Mouse (Mus musculus) ES-E14 (cell line): ENCODE results near the gene Itga10. TPM values are rescaled to one million over a fixed set of nuclear protein-coding genes. Genes with fewer than 3 reads are reported as not detected.
"Not testable (repeated sequence)": the region's sequence is repeated elsewhere in the genome, so short reads cannot be mapped to it uniquely, and the experiment has no call there.

Experiments
- DNase-seq: peaks from one replicate; pipeline ENCODE4 v3.0.0-alpha.2; 2013; ENCODE audit warnings: low read depth, low spot score
- H3K27ac ChIP-seq: 2 replicates; pipeline ENCODE4 v1.5.1; 2012; ENCODE audit warnings: low read depth, mild to moderate bottlenecking, low read length, moderate library complexity, mixed read lengths; ENCODE audit not compliant: poor library complexity, insufficient read depth, severe bottlenecking
- H3K36me3 ChIP-seq: 2 replicates; pipeline ENCODE4 v1.6.1; 2012; ENCODE audit warnings: mild to moderate bottlenecking, low read length, moderate library complexity, mixed read lengths; ENCODE audit not compliant: control insufficient read depth, poor library complexity, insufficient read depth, severe bottlenecking
- H3K4me1 ChIP-seq, 2 experiments: fragments of 150-350 bp in 1 of 2; sonication (generic) in 1 of 2; 2 replicates each; pipeline ENCODE4 v1.6.1; 2012; ENCODE audit warnings: low read length in 2 of 2, mild to moderate bottlenecking in 1 of 2, mixed read lengths in 1 of 2; ENCODE audit not compliant: control insufficient read depth in 2 of 2, insufficient read depth in 2 of 2, poor library complexity in 1 of 2
- H3K4me3 ChIP-seq, 2 experiments: fragments of 150-350 bp in 1 of 2; sonication (generic) in 1 of 2; 2 replicates each; pipeline ENCODE4 v1.5.1; 2012; ENCODE audit warnings: low read length in 2 of 2, low read depth in 1 of 2, mild to moderate bottlenecking in 1 of 2, mixed read lengths in 1 of 2; ENCODE audit not compliant: insufficient read depth in 1 of 2, poor library complexity in 1 of 2, severe bottlenecking in 1 of 2
- H3K9ac ChIP-seq: 2 replicates; pipeline ENCODE4 v1.6.1; 2012; ENCODE audit warnings: low read depth, mild to moderate bottlenecking, low read length, mixed read lengths; ENCODE audit not compliant: poor library complexity, insufficient read depth, severe bottlenecking
- H3K9me3 ChIP-seq: fragments of 150-350 bp; sonication (generic); 2 replicates; pipeline ENCODE4 v1.6.1; 2012; ENCODE audit warnings: low read depth, mild to moderate bottlenecking, low read length; ENCODE audit not compliant: control insufficient read depth, insufficient read depth
- CHD2 ChIP-seq: IDR thresholded peaks from 2 replicates; pipeline ENCODE4 v1.6.1; 2014; ENCODE audit warnings: mild to moderate bottlenecking, low read depth, low read length, inconsistent platforms
- HCFC1 ChIP-seq: IDR thresholded peaks from 2 replicates; pipeline ENCODE4 v1.6.1; 2012; ENCODE audit warnings: low read length, inconsistent platforms, borderline replicate concordance; ENCODE audit not compliant: insufficient read depth
- MAFK ChIP-seq: IDR thresholded peaks from 2 replicates; pipeline ENCODE4 v1.6.1; 2014; ENCODE audit warnings: mild to moderate bottlenecking, low read depth, low read length, inconsistent platforms; ENCODE audit not compliant: insufficient read depth
- ZC3H11A ChIP-seq: IDR thresholded peaks from 2 replicates; pipeline ENCODE4 v1.6.1; 2012; ENCODE audit warnings: low read depth, mild to moderate bottlenecking, inconsistent platforms, low read length, borderline replicate concordance
- ZNF384 ChIP-seq: IDR thresholded peaks from 2 replicates; pipeline ENCODE4 v1.6.1; 2012; ENCODE audit warnings: low read depth, low read length, inconsistent platforms
- in situ Hi-C, 2 experiments: fragments of 600-800 bp; cut with MboI; formaldehyde crosslinking; loops; one replicate each; pipeline ENCODE4 v1.15.1; 2025; ENCODE audit warnings: low sequenced_read_pairs in 2 of 2, inconsistent platforms in 1 of 2; ENCODE audit not compliant: unreplicated experiment in 2 of 2
- total RNA-seq: library from RNA; depleted of rRNA; stranded (reverse); fragments of 300-350 nt; gene quantifications from 2 replicates; pipeline ENCODE4 v1.2.3, GENCODE M21; 2012

Itga10 gene
- total RNA-seq, 1 experiment: 1.7 TPM

GRCm38 (mm10) chr3:96662731-96663316 lies 17.4 kb downstream of the Itga10 start:
- TF ChIP-seq HCFC1 (no peak), ZNF384 (no peak), ZC3H11A (no peak), CHD2 (no peak), MAFK (no peak)
- Histone ChIP-seq H3K4me1 (peaks cover 0 to 5% of the 10 kb centered on the region in 2 experiments; a peak in 1 of 4 replicates), H3K27ac (no peak overlapping the region), H3K9ac (no peak overlapping the region), H3K4me3 (no peak overlapping the region; a peak in 1 of 4 replicates), H3K9me3 (no peaks in the 10 kb centered on the region), H3K36me3 (no peaks in the 10 kb centered on the region)
- no peak for DNase-seq
- in situ Hi-C loops: no loop called here

- Histone ChIP-seq H3K36me3 (no peaks in the 10 kb centered on the region), H3K4me1 (peaks cover 0 to 5% of the 10 kb centered on the region in 2 experiments; a peak in 1 of 4 replicates), H3K9me3 (no peaks in the 10 kb centered on the region), H3K9ac (peak overlapping the region; percentile 55; the same call in 1 of the 2 replicates), H3K4me3 (peak overlapping the region; percentile 38 to 79; a peak in 3 of 4 replicates), H3K27ac (no peak overlapping the region)
- in situ Hi-C loops: no loop called here
- TF ChIP-seq ZC3H11A (peak; percentile 32; the same call in 1 of the 2 replicates), ZNF384 (no peak), HCFC1 (peak; percentile 41; the same call in 1 of the 2 replicates), MAFK (no peak), CHD2 (no peak)
- DNase-seq: peak; percentile 97
Measured at GRCm38 (mm10) chr3:96663432-96664239, 18.3 kb downstream of the Itga10 start.

GRCm38 (mm10) chr3:96665732-96666363 lies 20.5 kb downstream of the Itga10 start:
- H3K9ac ChIP-seq, H3K4me1 ChIP-seq, H3K27ac ChIP-seq, DNase-seq, H3K36me3 ChIP-seq, H3K9me3 ChIP-seq, H3K4me3 ChIP-seq: not testable (repeated sequence)
- in situ Hi-C loops: loop anchor here in 1 of 2 experiments (5.0 kb wide), 1 partner anchor 41 kb away; the partner anchor contains the start of gene Nudt17

- Histone ChIP-seq H3K4me3 (no peak overlapping the region), H3K9me3 (no peaks in the 10 kb centered on the region), H3K4me1 (peaks cover 5 to 8% of the 10 kb centered on the region in 2 experiments; a peak in 3 of 4 replicates), H3K27ac (no peak overlapping the region), H3K36me3 (no peaks in the 10 kb centered on the region), H3K9ac (no peak overlapping the region)
- no peak for TF ChIP-seq ZC3H11A
- no peak for TF ChIP-seq ZNF384
- no peak for TF ChIP-seq CHD2
- TF ChIP-seq MAFK: no peak
- no peak for TF ChIP-seq HCFC1
- DNase-seq: no peak
- in situ Hi-C loops: loop anchor here in 1 of 2 experiments (5.0 kb wide), 1 partner anchor 40 kb away; the partner anchor contains the start of gene Nudt17
Measured at GRCm38 (mm10) chr3:96666916-96667315, 21.5 kb downstream of the Itga10 start.
